Mouse (Mus musculus) kidney, embryonic 16.5 days (tissue): ENCODE data around the gene Ccnl2. TPM values are rescaled to one million over a fixed set of nuclear protein-coding genes. Genes with fewer than 3 reads are reported as not detected.

ENCODE experiments used
- ATAC-seq: fragments of 200-750 bp; cut with Nextera tagmentation; 2 replicates; pipeline ENCODE4 v1.8.0; 2017; ENCODE audit warnings: moderate TSS enrichment; ENCODE audit not compliant: low FRiP score, low TSS enrichment
- H3K27ac ChIP-seq: fragments of 300-500 bp; sonication (generic); 2 replicates; pipeline ENCODE4 v1.5.1; 2014; ENCODE audit warnings: low read length
- H3K27me3 ChIP-seq: fragments of 300-500 bp; sonication (generic); 2 replicates; pipeline ENCODE4 v1.6.1; 2014; ENCODE audit warnings: low read length, control low read depth, mixed read lengths; ENCODE audit not compliant: insufficient read depth
- H3K36me3 ChIP-seq: fragments of 300-500 bp; sonication (generic); 2 replicates; pipeline ENCODE4 v1.6.1; 2014; ENCODE audit warnings: low read length, control low read depth, mixed read lengths; ENCODE audit not compliant: insufficient read depth
- H3K4me1 ChIP-seq: fragments of 300-500 bp; sonication (generic); 2 replicates; pipeline ENCODE4 v1.6.1; 2014; ENCODE audit warnings: low read length, control low read depth, mixed read lengths; ENCODE audit not compliant: insufficient read depth
- H3K4me2 ChIP-seq: fragments of 300-500 bp; sonication (generic); replicated peaks from 2 replicates; pipeline ENCODE4 v1.6.1; 2014; ENCODE audit warnings: low read depth, low read length
- H3K4me3 ChIP-seq: fragments of 300-500 bp; sonication (generic); 2 replicates; pipeline ENCODE4 v1.5.1; 2014; ENCODE audit warnings: mild to moderate bottlenecking, low read length
- H3K9ac ChIP-seq: fragments of 300-500 bp; sonication (generic); replicated peaks from 2 replicates; pipeline ENCODE4 v1.6.1; 2014; ENCODE audit warnings: low read length
- H3K9me3 ChIP-seq: fragments of 300-500 bp; sonication (generic); 2 replicates; pipeline ENCODE4 v1.6.1; 2016; ENCODE audit warnings: low read length, control low read depth
- WGBS: fragments of 180-500 bp; shearing (Covaris S2); extraction: QIAGEN DNeasy Blood & Tissue Kit; methylation state at CpG from one replicate; pipeline ENCODE4 v1.1.7; 2014; 5-methylcytosine and 5-hydroxymethylcytosine counted together
- polyA plus RNA-seq: library from polyadenylated mRNA; unstranded; fragments of >200 nt; fragmentation: Nextera tagmentation; extraction: Ambion mirVana; gene quantifications from 2 replicates; pipeline ENCODE4 v1.2.1, GENCODE M21; 2015

Ccnl2 gene
- polyA plus RNA-seq, 1 experiment from 2014 or later = 168 TPM

DNA sequence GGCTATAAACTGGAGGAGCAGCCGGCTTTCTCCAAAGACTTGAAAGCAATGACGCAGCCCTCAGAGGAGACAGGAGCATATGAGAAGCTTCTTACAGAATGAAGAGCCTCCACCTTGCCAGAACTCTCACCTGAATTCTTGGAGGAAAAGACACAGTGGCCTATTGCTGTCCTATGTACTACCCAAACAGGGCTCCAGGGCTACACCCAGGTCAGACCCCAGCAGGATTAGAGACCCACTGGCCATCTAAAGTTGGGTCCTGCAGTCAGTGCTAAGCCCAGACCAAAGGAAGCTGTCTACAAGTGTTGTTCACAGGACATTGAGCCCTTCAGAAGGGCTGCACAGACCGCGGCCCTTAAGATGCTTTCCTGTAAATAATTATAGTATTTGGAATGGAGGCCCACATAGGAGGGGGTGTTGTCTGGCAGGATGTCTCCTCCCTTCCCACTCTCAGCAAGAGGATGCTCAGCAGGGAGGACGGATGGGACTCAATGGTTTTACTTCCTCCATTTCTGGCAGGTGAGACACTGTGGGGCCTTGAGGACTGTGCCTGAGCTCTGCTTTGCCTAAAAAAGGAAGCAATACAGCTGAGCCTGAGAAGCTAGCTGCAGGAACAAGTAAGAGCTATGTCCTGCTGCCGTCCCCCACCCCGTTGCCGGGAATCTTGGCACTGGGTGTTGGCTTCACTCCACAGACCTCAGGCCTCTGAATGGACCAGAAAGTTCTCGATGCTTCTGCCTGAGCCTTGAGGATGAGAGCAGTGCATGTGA, 37.1 kb upstream of the Ccnl2 start:
- H3K4me3 ChIP-seq = peak overlapping the region; percentile 44
- 52% methylated on average over 9 of the region's 9 CpGs for WGBS
- peaks cover 5% of the 10 kb centered on the region; the same call in 1 of the 2 replicates for H3K27me3 ChIP-seq
- H3K9me3 ChIP-seq = no peaks in the 10 kb centered on the region
- no peaks in the 10 kb centered on the region for H3K36me3 ChIP-seq
- H3K4me1 ChIP-seq = peaks cover 29% of the 10 kb centered on the region
- no peak overlapping the region for H3K9ac ChIP-seq
- peak overlapping the region; percentile 31; the same call in 1 of the 2 replicates for H3K27ac ChIP-seq
- no peak for ATAC-seq
- peak overlapping the region; percentile 79 for H3K4me2 ChIP-seq

DNA sequence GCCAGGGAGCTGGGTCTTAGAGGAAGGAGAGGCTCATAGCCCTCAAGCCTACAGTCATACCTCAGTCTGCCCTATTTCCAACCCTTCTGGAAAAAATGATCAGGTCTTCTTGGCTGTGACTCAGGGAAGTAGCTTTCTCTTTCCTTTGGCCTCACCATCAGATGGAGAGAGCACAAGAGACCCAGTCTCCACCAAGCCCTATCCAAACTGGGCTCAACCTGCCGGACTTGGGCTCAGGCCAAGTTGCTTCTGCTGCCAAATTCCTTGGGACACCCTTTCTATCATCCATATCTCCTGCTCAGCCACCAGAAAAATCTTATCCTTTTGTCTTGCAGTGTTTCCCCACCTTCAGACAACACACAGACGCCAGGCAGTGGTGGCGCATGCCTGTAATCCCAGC, 36.4 kb upstream of the Ccnl2 start:
- peak overlapping the region; percentile 20; the same call in 1 of the 2 replicates for H3K27ac ChIP-seq
- H3K4me2 ChIP-seq = no peak overlapping the region
- H3K9ac ChIP-seq = no peak overlapping the region
- peaks cover 5% of the 10 kb centered on the region; the same call in 1 of the 2 replicates for H3K27me3 ChIP-seq
- H3K9me3 ChIP-seq = no peaks in the 10 kb centered on the region
- no peak for ATAC-seq
- WGBS = 79% methylated on average over 3 of the region's 3 CpGs
- H3K36me3 ChIP-seq = no peaks in the 10 kb centered on the region
- peaks cover 25% of the 10 kb centered on the region for H3K4me1 ChIP-seq
- no peak overlapping the region for H3K4me3 ChIP-seq

DNA sequence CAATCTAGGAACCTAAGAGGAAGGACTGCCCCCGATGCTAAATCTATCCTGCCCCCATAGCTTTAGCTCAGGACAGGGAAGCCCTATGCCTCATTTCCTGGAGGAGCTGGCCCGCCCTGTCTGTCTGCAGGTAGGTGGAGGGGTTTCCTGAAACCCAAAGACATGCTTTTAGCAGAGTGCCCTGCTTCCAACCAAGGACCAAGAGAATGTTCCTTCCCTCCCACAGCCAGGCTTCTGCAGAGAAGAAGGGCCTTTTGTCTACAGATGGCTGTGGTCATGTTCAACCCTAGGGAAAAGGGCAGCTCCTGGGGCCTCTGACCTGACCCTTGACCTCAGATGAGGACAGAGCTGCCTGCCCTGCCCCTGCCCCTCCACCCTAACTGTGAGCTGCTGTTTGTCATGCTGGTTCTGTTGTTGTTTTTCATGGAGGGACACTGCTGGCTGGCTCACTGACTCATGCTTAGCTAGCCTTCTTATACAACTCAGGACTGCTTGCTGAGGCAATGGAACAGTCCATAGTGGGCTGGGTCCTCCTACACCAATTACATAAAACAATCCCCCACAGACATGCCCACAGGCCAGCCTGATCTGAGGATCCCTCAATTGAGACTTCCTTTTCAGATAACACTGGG, 35.5 kb upstream of the Ccnl2 start:
- H3K27me3 ChIP-seq = peaks cover 5% of the 10 kb centered on the region; the same call in 1 of the 2 replicates
- 52% methylated on average over 2 of the region's 2 CpGs for WGBS
- H3K9me3 ChIP-seq = no peaks in the 10 kb centered on the region
- no peak overlapping the region for H3K27ac ChIP-seq
- ATAC-seq = no peak
- no peaks in the 10 kb centered on the region for H3K36me3 ChIP-seq
- H3K4me1 ChIP-seq = peaks cover 28% of the 10 kb centered on the region
- H3K4me2 ChIP-seq = no peak overlapping the region
- H3K9ac ChIP-seq = 0 out of 2 replicates have a peak overlapping the region, but pooled peaks have one; percentile 2
- no peak overlapping the region for H3K4me3 ChIP-seq

DNA sequence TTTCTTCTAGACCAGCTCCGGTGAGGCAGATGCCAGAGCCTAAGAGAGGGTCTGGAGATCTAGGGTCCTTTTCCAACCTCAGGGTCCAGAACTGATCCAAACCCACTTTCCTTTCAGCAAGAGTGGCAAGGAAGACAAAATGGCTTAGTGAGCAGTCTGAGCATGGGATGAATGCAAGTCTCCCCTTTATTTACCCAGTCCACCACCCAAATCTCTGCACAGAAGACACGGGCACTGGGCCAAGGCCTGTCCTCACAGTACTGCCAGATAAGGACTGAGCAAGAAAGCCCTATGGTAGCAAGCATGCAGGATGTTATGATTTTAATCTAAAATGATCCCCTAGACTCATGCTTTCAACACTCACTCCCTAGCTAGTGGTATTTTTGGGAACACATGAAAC, 34.5 kb upstream of the Ccnl2 start:
- Histone ChIP-seq H3K9ac (no peak overlapping the region), H3K4me2 (no peak overlapping the region), H3K9me3 (no peaks in the 10 kb centered on the region), H3K27ac (no peak overlapping the region), H3K27me3 (peaks cover 5% of the 10 kb centered on the region; the same call in 1 of the 2 replicates), H3K36me3 (no peaks in the 10 kb centered on the region), H3K4me3 (no peak overlapping the region), H3K4me1 (peaks cover 28% of the 10 kb centered on the region)
- ATAC-seq = no peak
- WGBS = 89% methylated on average over 2 of the region's 2 CpGs

DNA sequence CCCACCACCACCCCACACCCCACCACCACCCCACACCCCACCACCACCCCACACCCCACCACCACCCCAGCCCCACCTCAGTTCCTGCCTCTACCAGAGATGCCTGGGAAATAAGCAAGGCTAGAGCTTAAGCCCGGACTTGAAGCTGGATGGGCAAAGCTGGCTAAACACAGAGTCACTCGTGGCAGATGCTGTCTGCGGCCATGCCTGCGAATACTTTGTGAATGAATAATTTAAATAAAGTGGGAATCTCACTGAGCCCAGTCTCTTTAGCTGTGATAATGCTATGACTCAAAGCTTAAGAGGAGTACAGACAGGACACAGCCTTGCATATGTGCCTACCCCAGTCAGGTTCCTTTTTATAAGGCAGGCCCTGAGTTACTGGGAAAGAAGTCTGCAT, 32.8 kb upstream of the Ccnl2 start:
- ATAC-seq = no peak
- 84% methylated on average over 4 of the region's 4 CpGs for WGBS
- Histone ChIP-seq H3K4me1 (peaks cover 29% of the 10 kb centered on the region), H3K4me2 (no peak overlapping the region), H3K27ac (no peak overlapping the region), H3K27me3 (no peaks in the 10 kb centered on the region), H3K9ac (no peak overlapping the region), H3K9me3 (no peaks in the 10 kb centered on the region), H3K4me3 (no peak overlapping the region), H3K36me3 (no peaks in the 10 kb centered on the region)

DNA sequence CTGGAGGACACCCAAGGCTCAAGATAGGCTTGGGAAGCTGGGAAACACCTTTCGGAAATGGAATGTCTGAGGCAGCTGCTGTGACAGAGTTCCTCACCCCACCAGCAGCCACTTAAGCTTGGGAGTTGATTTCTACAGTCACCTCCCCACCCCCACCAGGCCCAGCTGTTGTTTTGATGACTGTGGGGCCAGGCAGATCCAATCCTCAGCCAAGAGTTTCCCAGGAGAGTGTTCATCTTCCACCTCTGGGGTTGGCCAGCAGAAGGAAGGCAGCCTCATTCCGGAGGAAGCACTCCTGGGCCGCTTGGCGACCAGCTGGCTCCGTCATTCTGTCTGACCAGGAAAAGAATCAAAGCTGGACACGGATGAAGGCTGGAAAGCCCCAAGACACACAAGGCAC, 31.4 kb upstream of the Ccnl2 start:
- WGBS = 13% methylated on average over 6 of the region's 6 CpGs
- peak; percentile 55; the same call in 1 of the 2 replicates for ATAC-seq
- H3K27ac ChIP-seq = peak overlapping the region; percentile 46; the same call in 1 of the 2 replicates
- H3K4me1 ChIP-seq = peaks cover 21% of the 10 kb centered on the region
- no peaks in the 10 kb centered on the region for H3K27me3 ChIP-seq
- 0 out of 2 replicates have a peak overlapping the region, but pooled peaks have one; percentile 22 for H3K9ac ChIP-seq
- H3K36me3 ChIP-seq = no peaks in the 10 kb centered on the region
- no peak overlapping the region for H3K4me3 ChIP-seq
- H3K4me2 ChIP-seq = no peak overlapping the region
- H3K9me3 ChIP-seq = no peaks in the 10 kb centered on the region

DNA sequence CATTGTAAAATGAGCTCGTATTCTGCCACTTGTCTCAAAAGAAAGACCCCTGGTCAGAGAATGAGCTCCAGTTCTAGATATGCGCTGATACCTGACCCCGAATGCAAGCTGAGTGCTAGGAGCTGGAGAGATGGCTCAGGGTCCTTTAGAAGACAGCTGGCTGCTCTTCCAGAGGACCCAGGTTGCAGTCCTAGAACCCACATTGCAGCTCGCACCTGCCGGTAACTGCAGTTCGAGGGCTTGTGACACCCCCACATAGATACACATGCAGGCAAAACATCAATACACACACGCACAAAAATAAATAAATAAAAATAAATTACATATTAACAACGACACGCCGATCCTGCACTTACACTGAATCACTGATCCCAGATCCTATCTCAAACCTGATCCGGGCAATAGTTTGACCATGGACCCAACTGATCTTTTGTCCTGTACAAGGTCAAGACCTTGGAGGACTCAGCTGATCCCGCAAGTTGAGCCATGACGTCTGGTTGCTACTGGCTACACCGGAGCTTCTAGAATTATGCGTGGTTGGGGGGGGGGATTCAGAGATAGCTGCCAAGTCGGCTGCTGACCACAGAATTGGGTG, 28.7 kb upstream of the Ccnl2 start:
- Histone ChIP-seq H3K4me3 (peak overlapping the region; percentile 56), H3K27me3 (no peaks in the 10 kb centered on the region), H3K4me2 (peak overlapping the region; percentile 75), H3K9me3 (no peaks in the 10 kb centered on the region), H3K4me1 (peaks cover 15% of the 10 kb centered on the region), H3K27ac (no peak overlapping the region; the same call in 1 of the 2 replicates), H3K9ac (peak overlapping the region; percentile 80), H3K36me3 (no peaks in the 10 kb centered on the region)
- ATAC-seq = no peak
- 39% methylated on average over 16 of the region's 16 CpGs for WGBS

DNA sequence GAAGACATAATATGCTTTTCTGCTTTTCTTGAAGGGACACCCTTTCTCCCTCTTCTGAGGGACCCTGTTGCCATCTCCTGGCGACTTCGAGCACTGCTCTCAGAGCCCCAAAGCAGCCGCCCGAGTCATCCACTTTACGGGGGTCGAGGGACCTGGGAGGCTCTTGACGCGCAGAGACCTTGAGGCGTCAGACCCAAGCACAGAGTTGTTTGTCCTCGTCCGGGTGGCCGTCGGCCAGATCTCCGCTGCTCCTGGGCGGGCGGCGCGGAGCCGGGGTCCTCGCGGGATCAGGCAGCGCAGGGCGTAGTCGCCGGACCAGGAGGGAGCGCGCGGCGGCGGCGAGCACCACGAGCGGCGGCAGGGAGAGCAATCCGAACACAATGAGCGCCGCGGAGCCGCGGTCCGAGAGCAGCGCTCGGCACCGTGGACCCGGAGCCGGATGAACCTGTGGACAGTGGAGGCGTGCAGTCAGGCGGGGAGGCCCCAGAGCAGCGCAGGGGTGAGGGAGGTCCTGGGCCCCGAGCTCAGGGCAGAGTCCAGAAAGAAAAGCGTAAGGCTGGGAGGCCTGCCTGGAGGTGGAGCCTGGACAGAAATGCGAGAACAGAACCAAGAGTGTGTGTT, 28.1 kb upstream of the Ccnl2 start:
- peak; percentile 90 for ATAC-seq
- Histone ChIP-seq H3K4me1 (peaks cover 15% of the 10 kb centered on the region), H3K9me3 (no peaks in the 10 kb centered on the region), H3K36me3 (no peaks in the 10 kb centered on the region), H3K27me3 (no peaks in the 10 kb centered on the region), H3K4me3 (peak overlapping the region; percentile 56), H3K4me2 (peak overlapping the region; percentile 75), H3K9ac (peak overlapping the region; percentile 80), H3K27ac (peak overlapping the region; percentile 66)
- under 1% methylated on average over 52 of the region's 52 CpGs for WGBS

DNA sequence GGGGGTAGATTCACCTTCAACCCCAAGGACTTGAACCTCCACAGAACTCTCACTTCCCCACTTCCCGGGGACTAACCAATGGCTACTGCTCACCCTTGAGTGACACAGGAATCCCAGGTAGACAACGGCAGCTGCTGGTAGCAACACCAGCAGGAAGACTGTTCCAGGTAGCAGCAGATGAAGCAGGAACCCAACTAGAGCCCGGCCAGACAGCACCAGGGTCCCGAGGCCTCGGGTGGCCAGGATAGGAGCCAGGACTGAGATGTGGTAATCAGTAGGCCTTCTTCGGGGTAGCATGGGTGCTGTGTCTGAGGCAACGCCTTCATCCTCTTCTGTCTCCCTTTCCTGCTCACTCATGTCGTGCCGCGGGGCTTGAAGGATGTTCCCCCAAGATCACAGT, 27.0 kb upstream of the Ccnl2 start:
- Histone ChIP-seq H3K9ac (no peak overlapping the region), H3K4me3 (no peak overlapping the region), H3K27me3 (no peaks in the 10 kb centered on the region), H3K4me1 (peaks cover 15% of the 10 kb centered on the region), H3K27ac (no peak overlapping the region), H3K9me3 (no peaks in the 10 kb centered on the region), H3K4me2 (no peak overlapping the region), H3K36me3 (no peaks in the 10 kb centered on the region)
- 81% methylated on average over 10 of the region's 10 CpGs for WGBS
- ATAC-seq = no peak
